Mouse (Mus musculus): ENCODE results near the gene Pxn. TPM values are rescaled to one million over a fixed set of nuclear protein-coding genes. Genes with fewer than 3 reads are reported as not detected.
"Not testable (repeated sequence)": the region's sequence is repeated elsewhere in the genome, so short reads cannot be mapped to it uniquely, and the experiment has no call there.

Gene Pxn
- polyA plus RNA-seq, 1 experiment: 82.6 TPM

- peaks cover 9% of the 10 kb centered on the region for H3K4me1 ChIP-seq (ENCODE audit: control insufficient read depth, insufficient read depth, low read length)
- no peaks in the 10 kb centered on the region for H3K27me3 ChIP-seq (ENCODE audit: control insufficient read depth, insufficient read depth, low read length)
- H3K27ac ChIP-seq (ENCODE audit: control insufficient read depth, insufficient read depth, low read depth, low read length): no peak overlapping the region
- no peak overlapping the region for H3K4me3 ChIP-seq (ENCODE audit: control insufficient read depth, low read depth, low read length)
- TF ChIP-seq CTCF (IDR thresholded peaks at IDR 0.05; ENCODE audit: control insufficient read depth, insufficient read depth, insufficient replicate concordance, low read depth, low read length): no peak
- TF ChIP-seq POLR2A (IDR thresholded peaks at IDR 0.05; ENCODE audit: control insufficient read depth, low read depth, low read length): no peak
- no peaks in the 10 kb centered on the region for H3K36me3 ChIP-seq (ENCODE audit: control insufficient read depth, insufficient read depth, low read length)
Observed at GRCm38 (mm10) chr5:115503035-115503434, 3.4 kb upstream of the Pxn start.

GRCm38 (mm10) chr5:115505617-115506016 lies 859 bp upstream of the Pxn start:
- peaks cover 13% of the 10 kb centered on the region for H3K4me1 ChIP-seq (ENCODE audit: control insufficient read depth, insufficient read depth, low read length)
- H3K27me3 ChIP-seq (ENCODE audit: control insufficient read depth, insufficient read depth, low read length); H3K4me3 ChIP-seq (ENCODE audit: control insufficient read depth, low read depth, low read length); H3K36me3 ChIP-seq (ENCODE audit: control insufficient read depth, insufficient read depth, low read length); H3K27ac ChIP-seq (ENCODE audit: control insufficient read depth, insufficient read depth, low read depth, low read length): not testable (repeated sequence)

GRCm38 (mm10) chr5:115507267-115507980 lies 948 bp downstream of the Pxn start:
- Histone ChIP-seq H3K4me3 (ENCODE audit: control insufficient read depth, low read depth, low read length) (peak overlapping the region; percentile 89), H3K36me3 (ENCODE audit: control insufficient read depth, insufficient read depth, low read length) (no peaks in the 10 kb centered on the region), H3K4me1 (ENCODE audit: control insufficient read depth, insufficient read depth, low read length) (peaks cover 13% of the 10 kb centered on the region), H3K27ac (ENCODE audit: control insufficient read depth, insufficient read depth, low read depth, low read length) (no peak overlapping the region), H3K27me3 (ENCODE audit: control insufficient read depth, insufficient read depth, low read length) (no peaks in the 10 kb centered on the region)
- TF ChIP-seq POLR2A (IDR thresholded peaks at IDR 0.05; ENCODE audit: control insufficient read depth, low read depth, low read length): no peak
- no peak for TF ChIP-seq CTCF (IDR thresholded peaks at IDR 0.05; ENCODE audit: control insufficient read depth, insufficient read depth, insufficient replicate concordance, low read depth, low read length)

- H3K27ac ChIP-seq (ENCODE audit: control insufficient read depth, insufficient read depth, low read depth, low read length): no peak overlapping the region
- no peaks in the 10 kb centered on the region for H3K27me3 ChIP-seq (ENCODE audit: control insufficient read depth, insufficient read depth, low read length)
- TF ChIP-seq CTCF (IDR thresholded peaks at IDR 0.05; ENCODE audit: control insufficient read depth, insufficient read depth, insufficient replicate concordance, low read depth, low read length) (no peak), POLR2A (IDR thresholded peaks at IDR 0.05; ENCODE audit: control insufficient read depth, low read depth, low read length) (no peak)
- H3K4me1 ChIP-seq (ENCODE audit: control insufficient read depth, insufficient read depth, low read length): peaks cover 13% of the 10 kb centered on the region
- H3K36me3 ChIP-seq (ENCODE audit: control insufficient read depth, insufficient read depth, low read length): no peaks in the 10 kb centered on the region
- peak overlapping the region; percentile 89 for H3K4me3 ChIP-seq (ENCODE audit: control insufficient read depth, low read depth, low read length)
Observed at GRCm38 (mm10) chr5:115507981-115508858, 1.7 kb downstream of the Pxn start.

- no peak for TF ChIP-seq CTCF (IDR thresholded peaks at IDR 0.05; ENCODE audit: control insufficient read depth, insufficient read depth, insufficient replicate concordance, low read depth, low read length)
- Histone ChIP-seq H3K4me1 (ENCODE audit: control insufficient read depth, insufficient read depth, low read length) (peaks cover 13% of the 10 kb centered on the region), H3K27ac (ENCODE audit: control insufficient read depth, insufficient read depth, low read depth, low read length) (no peak overlapping the region), H3K36me3 (ENCODE audit: control insufficient read depth, insufficient read depth, low read length) (no peaks in the 10 kb centered on the region), H3K4me3 (ENCODE audit: control insufficient read depth, low read depth, low read length) (no peak overlapping the region), H3K27me3 (ENCODE audit: control insufficient read depth, insufficient read depth, low read length) (no peaks in the 10 kb centered on the region)
Observed at GRCm38 (mm10) chr5:115508859-115509147, 2.3 kb downstream of the Pxn start.

GRCm38 (mm10) chr5:115509321-115509761 lies 2.9 kb downstream of the Pxn start:
- no peak for TF ChIP-seq CTCF (IDR thresholded peaks at IDR 0.05; ENCODE audit: control insufficient read depth, insufficient read depth, insufficient replicate concordance, low read depth, low read length)
- no peak for TF ChIP-seq POLR2A (IDR thresholded peaks at IDR 0.05; ENCODE audit: control insufficient read depth, low read depth, low read length)
- no peaks in the 10 kb centered on the region for H3K36me3 ChIP-seq (ENCODE audit: control insufficient read depth, insufficient read depth, low read length)
- peaks cover 16% of the 10 kb centered on the region for H3K4me1 ChIP-seq (ENCODE audit: control insufficient read depth, insufficient read depth, low read length)
- no peak overlapping the region for H3K4me3 ChIP-seq (ENCODE audit: control insufficient read depth, low read depth, low read length)
- no peaks in the 10 kb centered on the region for H3K27me3 ChIP-seq (ENCODE audit: control insufficient read depth, insufficient read depth, low read length)
- H3K27ac ChIP-seq (ENCODE audit: control insufficient read depth, insufficient read depth, low read depth, low read length): no peak overlapping the region

GRCm38 (mm10) chr5:115509790-115510689 lies 3.6 kb downstream of the Pxn start:
- Histone ChIP-seq H3K4me3 (ENCODE audit: control insufficient read depth, low read depth, low read length) (no peak overlapping the region), H3K27me3 (ENCODE audit: control insufficient read depth, insufficient read depth, low read length) (no peaks in the 10 kb centered on the region), H3K36me3 (ENCODE audit: control insufficient read depth, insufficient read depth, low read length) (no peaks in the 10 kb centered on the region), H3K27ac (ENCODE audit: control insufficient read depth, insufficient read depth, low read depth, low read length) (no peak overlapping the region), H3K4me1 (ENCODE audit: control insufficient read depth, insufficient read depth, low read length) (peaks cover 21% of the 10 kb centered on the region)
- TF ChIP-seq POLR2A (IDR thresholded peaks at IDR 0.05; ENCODE audit: control insufficient read depth, low read depth, low read length) (no peak), CTCF (IDR thresholded peaks at IDR 0.05; ENCODE audit: control insufficient read depth, insufficient read depth, insufficient replicate concordance, low read depth, low read length) (no peak)
